Mouse (Mus musculus): Measurements from ENCODE around the gene Fam89a.

Fam89a gene

DNA sequence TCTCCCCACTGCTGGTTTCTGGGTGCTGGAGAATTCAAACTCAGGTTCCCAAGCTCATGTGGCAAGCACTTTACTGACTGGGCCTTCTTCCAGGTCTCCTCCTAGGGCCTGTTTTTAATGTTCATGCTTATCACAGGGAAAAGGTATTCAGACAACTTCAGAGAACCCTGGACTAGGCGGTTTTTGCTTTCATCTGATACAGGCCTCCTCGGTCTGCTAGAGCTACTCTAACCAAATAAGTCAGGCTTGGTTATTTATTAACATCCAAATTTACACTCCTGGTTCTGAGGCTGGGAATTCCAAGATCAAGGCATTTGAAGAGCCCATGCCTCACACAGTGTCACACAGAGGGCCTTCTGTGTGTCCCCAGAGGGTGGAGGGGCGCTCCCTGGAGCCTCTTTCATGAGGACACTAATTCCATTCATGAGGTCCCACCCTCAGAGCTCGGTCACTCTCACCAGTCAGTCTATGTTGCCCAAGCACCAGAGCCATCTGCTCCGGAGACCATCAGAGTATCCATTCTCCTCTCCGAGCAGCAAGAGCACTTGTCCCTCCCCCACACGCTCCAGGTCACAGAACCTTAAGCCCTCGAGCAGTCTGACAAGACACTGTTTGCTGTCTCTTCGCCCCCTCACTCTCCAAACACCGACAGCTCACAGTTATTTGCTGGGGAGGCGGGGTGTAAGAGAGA, 2.6 kb upstream of the Fam89a start:
- DNase-seq (ENCODE audit: low spot score): no peak

DNA sequence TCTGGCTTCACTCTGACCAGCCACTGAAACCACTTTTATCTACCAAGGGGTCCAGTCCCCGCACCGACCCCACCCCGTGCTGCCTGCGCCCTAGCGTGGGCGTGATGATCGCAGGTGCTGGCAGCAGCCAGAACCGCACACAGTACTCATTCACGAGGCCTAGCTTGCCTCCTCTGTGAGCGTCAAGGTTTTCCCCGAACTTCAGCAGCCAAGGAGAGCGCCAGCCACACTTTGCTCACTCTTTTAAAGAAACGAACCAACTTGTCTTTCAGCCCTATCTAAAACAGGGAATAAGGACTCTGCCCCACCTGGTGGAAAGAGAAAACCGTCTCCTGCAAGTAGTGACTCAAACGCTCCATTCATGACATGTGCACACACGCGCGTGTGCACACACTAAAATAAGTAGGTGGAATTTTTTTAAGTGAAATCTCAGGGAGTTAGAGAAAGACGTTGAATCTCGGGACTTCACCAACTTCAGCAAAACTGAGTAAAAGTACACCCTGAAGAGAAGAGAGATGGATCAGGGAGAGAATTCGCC, 762 bp upstream of the Fam89a start:
- DNase-seq (ENCODE audit: low spot score): no peak

DNA sequence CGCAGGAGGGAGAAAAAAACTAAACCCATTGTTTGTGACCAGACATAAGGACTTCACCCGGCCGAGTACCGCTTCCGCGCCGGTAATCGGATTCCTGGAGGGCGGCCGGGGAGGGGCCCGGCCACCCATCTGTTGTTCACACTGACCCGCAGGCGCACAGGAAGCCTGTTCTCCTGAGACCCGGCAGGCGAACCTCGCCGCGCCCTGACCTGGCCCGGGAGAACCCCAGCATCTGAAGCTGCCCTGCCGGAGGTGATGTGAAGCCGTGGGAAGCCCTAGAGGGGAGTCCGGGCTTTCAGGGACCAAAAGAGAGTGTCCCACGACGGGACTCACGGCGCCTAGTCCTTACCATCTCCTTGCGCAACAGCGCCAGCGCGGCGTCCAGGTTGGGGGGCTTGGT, 441 bp downstream of the Fam89a start:
- no peak for DNase-seq (ENCODE audit: low spot score)

DNA sequence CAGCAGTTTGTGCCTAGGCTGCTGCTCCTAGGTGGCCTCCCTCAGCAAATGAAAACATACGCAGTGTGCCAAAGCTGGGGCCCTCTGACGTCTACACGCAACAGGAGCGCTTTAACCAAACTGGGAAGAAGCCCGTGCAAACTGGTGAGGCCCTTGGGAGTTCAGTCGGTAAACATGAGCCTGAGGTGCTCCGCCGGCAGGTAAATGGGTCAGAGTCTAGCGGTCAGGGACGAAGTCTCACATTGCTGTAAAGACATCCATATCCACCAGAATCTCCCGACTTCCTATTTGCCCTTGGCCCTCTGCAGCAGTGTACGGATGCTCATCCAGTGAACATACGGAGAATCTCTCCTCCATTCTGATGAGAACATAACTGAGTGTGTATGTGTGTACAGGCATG, 5.0 kb downstream of the Fam89a start:
- DNase-seq (ENCODE audit: low spot score): no peak

DNA sequence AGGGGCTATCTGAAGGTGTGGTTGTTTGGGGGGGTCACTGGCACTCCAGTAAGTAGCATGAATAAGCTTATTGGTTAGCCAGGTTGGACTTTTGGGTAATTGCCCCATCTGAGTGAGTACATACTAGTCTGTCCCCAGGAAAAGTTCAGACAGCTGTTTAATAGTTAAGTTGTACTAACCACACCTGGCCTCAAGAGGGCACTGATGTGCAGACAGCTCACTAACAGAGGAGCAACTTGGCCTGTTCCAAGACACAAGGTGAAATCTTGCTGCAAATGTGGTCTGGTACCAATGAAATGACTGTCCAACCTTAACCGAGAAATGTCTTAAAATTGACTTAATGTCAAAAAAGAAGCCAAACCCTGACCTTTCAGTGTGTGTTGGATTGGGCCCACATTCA, 12.4 kb downstream of the Fam89a start:
- DNase-seq (ENCODE audit: low spot score): no peak

DNA sequence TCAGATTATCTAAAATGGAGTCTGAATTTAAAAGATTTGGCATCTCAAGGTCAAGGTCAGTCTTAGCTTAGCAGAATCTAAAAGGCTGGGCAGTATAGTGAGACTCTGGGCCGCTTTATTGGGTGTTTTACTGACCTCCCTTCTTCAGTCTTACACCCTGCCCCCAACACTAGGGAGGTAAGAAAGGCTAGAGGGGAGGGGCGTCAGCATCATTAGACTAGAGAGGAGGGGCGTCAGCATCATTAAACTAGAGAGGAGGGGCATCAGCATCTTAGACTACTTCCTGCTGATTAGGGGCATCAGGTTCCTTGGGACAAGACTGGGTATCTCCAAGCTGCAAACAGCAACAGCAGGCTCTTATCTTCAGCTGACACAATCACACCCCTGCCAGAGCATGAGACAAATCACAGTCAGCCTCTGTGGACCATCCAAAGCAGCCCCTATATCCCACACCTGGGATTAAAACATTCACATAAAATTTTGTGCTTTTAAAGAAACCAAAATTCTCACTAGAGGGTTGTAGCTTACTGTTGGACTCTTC, 16.2 kb downstream of the Fam89a start:
- DNase-seq (ENCODE audit: low spot score): no peak

DNA sequence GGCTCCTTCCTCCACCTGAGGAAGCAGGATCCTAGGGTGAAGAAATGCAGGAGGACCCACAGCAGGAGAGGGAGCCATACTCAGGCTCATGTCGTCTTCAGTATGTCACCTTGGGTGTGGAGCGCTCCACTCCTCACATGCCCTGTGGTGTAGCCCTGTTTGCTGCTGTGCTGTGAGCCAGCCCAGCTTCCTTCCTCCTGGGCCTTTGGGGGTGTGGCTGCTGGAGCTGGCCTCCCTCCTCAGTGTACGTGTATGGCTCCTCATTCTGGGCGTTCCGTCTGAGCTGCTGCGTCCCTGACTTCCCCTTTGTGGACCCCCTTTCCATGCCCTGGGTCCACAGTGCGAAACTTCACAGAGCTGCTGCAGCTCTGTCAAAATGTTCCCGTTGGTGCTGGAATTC, 18.8 kb downstream of the Fam89a start:
- DNase-seq (ENCODE audit: low spot score): no peak

DNA sequence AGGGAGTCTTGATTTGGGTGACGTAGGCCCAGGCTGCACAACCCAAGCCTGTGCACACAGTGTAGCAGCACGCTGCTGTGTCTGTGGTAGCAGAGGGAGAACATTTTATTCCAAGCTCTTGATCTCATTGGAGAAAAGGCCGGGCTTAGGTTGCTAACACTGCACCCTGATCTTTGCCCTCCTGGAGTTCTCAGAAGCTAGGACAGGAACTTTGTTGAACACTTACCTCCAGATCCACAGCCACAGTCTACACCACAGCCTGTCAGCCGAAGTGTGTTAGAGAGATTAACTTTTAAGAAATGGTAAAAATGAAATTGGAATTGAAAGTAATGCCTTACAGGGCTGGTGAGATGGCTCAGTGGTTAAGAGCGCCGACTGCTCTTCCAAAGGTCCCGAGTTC, 27.3 kb downstream of the Fam89a start:
- DNase-seq (ENCODE audit: low spot score): no peak

DNA sequence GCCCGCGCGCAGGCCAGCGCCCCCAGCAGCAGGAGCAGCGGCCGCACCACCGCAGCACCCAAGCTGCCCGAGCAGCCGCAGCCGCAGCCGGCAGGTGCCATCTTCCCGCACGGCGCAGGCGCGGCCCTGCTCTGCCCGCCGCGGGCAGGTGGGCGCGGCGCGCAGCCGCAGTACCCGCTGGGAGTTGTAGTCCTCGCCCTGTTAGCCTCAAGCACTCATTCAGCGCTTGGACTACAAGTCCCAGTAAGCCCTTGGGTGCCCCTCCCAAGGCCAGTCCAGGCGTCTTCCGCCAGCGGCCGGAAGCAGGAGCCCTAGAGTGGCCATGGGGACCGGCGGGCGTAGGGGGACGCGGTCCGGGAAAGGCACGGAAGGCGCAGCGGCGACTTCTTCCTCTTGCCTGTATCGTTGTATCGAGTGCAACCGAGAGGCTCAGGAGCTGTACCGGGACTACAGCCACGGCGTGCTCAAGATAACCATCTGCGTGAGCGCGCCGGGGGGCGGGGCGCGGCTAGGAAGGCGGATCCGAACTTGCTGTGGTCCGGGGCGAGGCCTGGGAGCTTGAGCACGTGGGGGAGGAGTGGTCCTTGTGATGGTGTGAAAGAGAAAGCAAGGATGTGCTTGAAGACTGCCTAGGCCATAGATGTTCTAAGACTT, 29.6 kb downstream of the Fam89a start, which contains the start of the genes Ttc13 and Arv1:
Gene Ttc13, minus strand, starts transcription at position 122 of the 654 bp plus-strand sequence.
Gene Arv1, plus strand, starts transcription at position 278 of the 654 bp plus-strand sequence.
- DNase-seq (ENCODE audit: low spot score): peak; percentile 93

DNA sequence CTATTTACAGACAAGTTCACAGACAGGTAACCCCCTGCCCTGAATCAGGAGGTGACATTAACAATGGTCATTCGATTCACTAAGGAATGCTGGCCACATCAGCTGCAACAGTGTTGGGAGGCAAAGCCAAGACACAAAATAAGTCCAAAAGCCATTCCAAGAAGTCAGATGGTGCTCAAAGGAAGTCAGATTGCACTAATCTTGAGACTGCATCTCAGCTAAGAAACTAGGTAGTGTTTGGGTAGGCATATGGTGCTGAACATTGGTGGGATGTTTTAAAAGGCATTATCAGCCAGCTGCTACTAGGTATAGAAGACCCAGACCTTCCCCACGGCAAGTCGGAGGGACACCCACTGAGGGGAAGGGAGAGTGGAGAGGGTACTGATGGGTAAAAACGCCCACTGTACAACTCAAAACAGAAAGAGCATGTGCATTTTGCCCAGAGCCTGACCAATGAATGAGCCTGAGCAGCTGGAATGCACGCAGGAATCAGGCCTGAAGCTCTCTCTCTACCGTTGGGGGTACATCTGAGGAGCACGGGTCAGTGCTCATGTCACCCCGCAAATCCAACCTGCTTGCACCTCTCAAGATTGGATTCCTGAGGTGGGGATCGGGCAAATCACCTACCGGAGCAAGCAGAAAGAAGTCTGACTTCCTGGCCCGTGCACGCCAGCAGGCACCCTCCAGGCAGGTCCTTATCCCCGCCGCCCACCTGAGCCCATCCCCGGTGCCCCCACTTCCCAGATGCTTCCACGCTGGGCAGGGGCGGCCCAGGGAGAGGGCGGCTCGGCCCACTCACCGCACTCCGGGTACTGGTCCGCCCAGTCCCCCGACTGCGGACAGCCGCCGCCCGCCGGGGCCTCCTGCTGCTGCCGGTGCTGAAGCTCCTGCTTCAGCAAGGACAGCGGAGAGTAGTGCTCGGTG, 30.4 kb downstream of the Fam89a start:
- no peak for DNase-seq (ENCODE audit: low spot score)

DNA sequence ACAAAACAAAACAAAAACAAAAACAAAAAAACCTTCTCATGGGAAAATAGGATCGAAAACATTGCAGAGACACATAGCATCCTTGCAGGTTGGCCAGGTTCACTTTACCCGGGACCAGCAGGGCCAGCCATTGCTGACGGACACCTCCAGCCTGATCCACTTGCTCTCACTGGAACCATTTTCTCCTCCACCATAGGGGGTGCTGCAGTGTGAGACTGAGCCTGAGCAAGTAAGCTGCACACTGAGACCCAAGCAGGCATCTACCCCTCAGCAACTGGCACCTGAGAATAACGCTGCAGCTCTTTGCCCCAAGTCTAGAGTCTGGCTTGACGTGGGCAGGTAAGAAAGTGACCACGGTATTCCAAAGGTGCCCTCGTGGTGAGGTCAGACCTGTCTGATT, 31.5 kb downstream of the Fam89a start:
- no peak for DNase-seq (ENCODE audit: low spot score)

DNA sequence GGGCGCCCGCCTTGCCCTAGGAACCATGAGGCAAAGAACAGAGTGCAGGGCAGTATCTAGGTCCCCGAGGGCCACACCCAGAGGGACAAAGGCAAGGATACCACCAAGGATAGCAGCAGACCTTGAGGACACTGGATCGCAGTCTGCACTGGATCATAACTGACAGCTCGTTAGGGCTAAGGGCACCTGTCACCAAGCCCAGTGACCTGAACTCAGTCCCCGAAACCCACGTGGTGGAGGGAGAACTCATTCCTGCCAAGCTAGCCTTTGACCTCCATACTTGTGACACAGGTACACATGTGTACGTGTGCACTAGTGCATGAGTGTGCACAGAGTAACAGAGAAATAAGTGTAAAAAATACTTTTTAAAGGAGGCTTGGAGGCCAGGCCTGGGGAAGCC, 35.9 kb downstream of the Fam89a start:
- no peak for DNase-seq (ENCODE audit: low spot score)

DNA sequence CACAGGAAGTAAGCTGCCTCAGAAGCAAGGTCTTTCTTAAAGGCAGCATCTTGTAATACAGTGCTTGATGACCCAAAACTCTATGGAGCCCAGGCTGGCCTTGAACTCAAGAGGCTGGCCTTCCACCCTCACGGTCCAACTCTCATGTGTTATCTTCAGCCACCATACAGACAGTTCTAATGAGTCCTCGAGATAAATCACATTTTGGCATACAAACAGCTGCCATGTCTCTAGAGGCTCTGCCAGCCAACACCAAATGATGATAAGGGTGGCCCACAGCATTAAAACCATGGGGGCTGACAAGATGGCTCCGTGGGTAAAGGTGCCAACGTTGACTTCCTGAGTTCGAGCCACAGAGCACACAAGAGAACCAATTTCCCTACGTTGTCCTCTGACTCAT, 38.4 kb downstream of the Fam89a start:
- DNase-seq (ENCODE audit: low spot score): no peak

DNA sequence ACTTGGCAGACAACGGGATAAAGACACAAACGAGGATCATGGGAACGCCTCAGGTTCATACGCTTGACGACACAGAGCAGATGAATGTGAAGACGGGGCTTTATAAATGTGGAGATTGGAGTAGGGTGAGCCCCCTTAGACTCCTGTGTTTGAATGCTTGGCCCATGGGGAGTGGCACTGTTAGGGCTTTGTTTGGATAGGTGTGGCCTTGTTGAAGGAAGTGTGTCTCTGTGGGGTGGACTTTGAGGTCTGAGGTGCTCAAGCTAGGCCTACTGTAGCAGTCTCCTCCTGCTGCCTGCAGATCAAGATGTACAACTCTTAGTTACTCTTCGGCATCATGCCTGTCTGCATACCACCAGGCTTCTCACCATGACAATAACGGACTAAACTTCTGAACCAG, 45.8 kb downstream of the Fam89a start:
- no peak for DNase-seq (ENCODE audit: low spot score)

DNA sequence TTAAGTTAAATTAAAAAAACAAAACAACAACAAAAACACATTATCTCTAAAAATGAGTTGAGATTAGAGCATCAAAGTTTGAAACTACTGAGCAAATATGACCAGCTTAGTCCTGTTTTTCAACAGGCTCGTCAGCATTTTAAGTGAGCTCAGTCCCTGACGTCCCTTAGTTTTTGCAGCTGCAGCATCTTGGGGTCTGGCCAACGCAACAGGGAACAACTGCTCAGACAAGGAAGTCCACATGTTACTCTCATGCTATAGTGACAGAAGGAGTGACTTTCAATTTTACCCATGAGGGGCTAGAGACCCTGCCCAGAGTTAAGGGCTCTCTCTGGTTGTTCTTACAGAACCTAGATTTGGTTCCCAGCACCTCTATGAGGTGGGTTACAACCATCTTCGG, 47.3 kb downstream of the Fam89a start:
- no peak for DNase-seq (ENCODE audit: low spot score)

DNA sequence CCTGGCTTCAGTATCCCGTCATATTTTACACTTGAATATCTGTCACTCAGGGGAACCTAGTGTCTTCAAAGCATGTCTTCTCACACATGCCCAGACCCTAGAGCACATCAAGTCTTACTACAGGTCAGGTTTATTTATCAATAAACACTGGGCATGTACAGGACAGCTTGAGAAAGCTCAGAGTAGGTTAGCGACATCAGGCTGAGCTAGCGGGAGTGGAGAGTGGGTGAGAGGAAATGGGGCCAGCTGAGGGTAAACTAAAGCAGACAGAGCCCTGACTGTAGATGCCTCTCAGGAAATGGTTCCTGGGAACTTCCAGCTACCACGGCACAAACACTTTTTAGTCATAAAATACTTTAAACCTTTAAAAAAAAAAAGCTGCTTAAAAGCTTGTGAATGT, 48.1 kb downstream of the Fam89a start:
- DNase-seq (ENCODE audit: low spot score): no peak

DNA sequence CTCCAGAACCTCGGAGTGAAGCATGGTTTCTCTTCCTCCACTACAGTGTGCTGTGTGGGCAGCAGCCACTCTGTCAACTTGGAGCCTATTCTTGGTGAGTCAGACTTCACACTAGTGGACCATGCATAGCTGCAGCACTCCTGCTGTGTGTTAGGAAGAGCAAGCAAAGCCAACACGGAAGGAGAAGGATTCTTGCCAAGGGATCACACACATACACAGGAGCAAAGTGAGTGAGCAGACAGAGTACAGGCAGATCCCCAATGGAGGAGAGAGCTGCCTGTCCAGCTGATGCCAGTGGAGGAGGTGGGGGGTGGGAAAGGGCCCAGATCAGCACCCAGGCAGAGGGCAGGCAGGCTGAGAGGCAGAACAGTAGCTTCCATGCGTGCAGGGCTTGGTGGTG, 49.4 kb downstream of the Fam89a start:
- DNase-seq (ENCODE audit: low spot score): no peak

DNA sequence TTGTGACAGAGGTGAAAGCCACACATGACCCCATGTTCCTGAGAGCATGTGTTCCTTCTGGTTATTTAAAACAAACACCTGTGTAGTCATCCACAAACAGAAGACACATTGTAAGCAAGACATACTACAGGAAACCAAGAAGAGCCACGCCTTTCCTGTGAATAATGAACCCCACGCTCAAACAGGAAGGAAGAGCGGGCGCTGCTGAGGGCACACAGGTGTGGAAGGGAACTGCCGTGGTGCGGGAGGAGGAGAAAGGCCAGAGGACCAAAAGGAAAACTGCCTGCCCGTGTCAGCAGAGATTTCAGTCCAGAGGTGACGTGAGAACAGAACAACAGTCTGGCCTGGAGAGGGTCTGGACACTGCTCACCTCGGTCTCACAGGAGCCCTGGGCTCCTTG, 50.6 kb downstream of the Fam89a start:
- DNase-seq (ENCODE audit: low spot score): no peak

DNA sequence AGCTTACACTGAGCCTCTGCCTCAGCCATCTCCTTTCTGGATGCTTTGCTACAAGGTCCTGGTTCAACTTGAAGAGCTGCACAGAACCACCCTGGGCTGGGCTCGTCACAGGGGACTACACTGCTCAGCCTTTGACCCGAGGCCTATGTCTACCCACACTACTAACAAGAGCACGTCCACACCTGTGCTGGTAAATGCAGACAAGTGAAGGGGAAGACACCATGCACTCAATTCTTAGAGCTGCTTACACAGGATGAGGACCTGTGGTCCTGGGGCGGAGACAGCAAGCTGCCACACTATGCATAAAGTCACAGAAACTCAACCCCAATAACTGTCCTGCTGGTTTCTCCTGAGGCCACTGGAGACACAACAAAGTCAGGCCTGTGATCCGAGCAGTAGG, 51.4 kb downstream of the Fam89a start:
- no peak for DNase-seq (ENCODE audit: low spot score)

DNA sequence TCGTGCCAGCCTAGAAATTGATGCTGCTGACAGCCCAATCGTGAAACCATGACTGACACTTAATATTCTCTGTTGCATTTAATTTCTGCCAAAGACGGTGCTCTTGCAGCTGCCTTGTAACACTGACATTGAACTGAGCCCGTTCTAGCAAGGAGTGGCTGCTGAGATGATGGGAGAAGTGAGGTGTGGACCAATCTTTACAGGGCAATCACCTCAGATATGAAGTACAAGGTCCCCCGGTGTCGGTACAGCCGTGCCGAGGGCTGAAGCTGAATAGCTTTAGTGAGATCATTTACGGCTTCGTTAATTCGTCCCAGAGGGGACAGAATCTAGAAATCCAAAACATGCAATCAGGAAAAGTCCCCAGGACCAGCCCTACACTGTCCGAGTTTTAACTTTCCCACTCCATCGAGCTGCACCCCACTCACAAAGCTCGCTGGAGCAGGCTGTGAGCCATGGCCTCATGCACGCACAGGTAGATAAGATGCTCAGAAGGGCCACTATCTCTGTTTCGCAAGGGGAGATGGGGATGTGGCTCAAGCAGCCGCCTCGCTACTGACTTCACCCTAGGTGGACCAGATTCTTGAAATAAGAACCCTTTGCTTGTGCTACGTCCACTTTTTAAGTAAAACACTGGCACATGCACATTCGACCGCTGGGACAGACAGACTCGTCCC, 56.1 kb downstream of the Fam89a start:
- no peak for DNase-seq (ENCODE audit: low spot score)

DNA sequence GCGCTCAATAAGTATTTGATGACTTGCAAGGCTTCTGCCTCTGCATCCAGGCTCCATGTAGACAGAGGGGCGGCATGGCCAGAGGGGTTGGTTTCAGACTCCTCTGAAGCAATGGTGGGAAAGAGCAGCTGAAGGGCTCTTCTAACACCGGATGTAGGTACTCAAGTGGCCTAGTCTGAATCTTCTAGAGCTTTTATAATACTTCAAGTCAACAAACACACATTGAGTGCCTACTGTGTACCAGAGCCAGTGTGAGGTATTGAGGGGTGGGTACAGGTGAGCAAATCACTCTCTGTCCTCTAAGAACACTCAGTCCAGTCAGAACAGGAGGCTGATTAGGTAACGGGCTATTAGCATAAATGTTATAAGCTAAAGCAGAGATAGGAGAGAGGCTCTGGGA, 59.9 kb downstream of the Fam89a start:
- no peak for DNase-seq (ENCODE audit: low spot score)

Measured in ovary, postnatal 36 days (tissue).